In genomic region chr6:54242286-54242685, GRCm38 (mm10) we compare ENCODE assay signal across 11 mouse cellular contexts.
DNase-seq lines count a peak whose midpoint lies in the region; ATAC-seq and TF ChIP-seq lines count a peak whose summit lies in the region.
"Had no signal": no experiment of that assay in that cellular context is flagged by ENCODE, and none has a peak within 500 bp of the region (broad histone marks: within the 10 kb centered on the region; RNA-seq: fewer than 3 reads in every experiment).

No protein-coding gene starts in this region.

- H3K27ac ChIP-seq in lung, embryonic 14.5 days (ENCODE audit: low read depth): no peak overlapping the region
- H3K27ac ChIP-seq in embryonic facial prominence, embryonic 10.5 days (replicated peaks): no peak overlapping the region
- H3K27ac ChIP-seq: lung, embryonic 15.5 days; neural tube, embryonic 12.5 days had no signal

- 36% methylated on average over 9 of the region's 9 CpGs for WGBS in lung, embryonic 14.5 days
- WGBS in lung, adult 2 months: 43% methylated on average over 9 of the region's 9 CpGs
- 81% methylated on average over 9 of the region's 9 CpGs for WGBS in embryonic facial prominence, embryonic 10.5 days

- no peak for ATAC-seq in lung, embryonic 14.5 days (ENCODE audit: insufficient read depth)
- no peak for ATAC-seq in megakaryocyte-erythroid progenitor cell, adult 5-6 weeks (replicated peaks; ENCODE audit: low FRiP score, low TSS enrichment, poor library complexity, severe bottlenecking)

- no peak overlapping the region for H3K9ac ChIP-seq in lung, embryonic 14.5 days
- H3K9ac ChIP-seq: lung, embryonic 15.5 days; neural tube, embryonic 12.5 days had no signal

- no peaks in the 10 kb centered on the region for H3K27me3 ChIP-seq in lung, embryonic 14.5 days (ENCODE audit: insufficient read depth, low read length)
- H3K27me3 ChIP-seq in embryonic facial prominence, embryonic 10.5 days (replicated peaks; ENCODE audit: low read depth, poor library complexity, severe bottlenecking): no peaks in the 10 kb centered on the region
- H3K27me3 ChIP-seq: lung, embryonic 15.5 days; neural tube, embryonic 12.5 days had no signal

- H3K36me3 ChIP-seq in lung, embryonic 14.5 days (ENCODE audit: insufficient read depth): no peaks in the 10 kb centered on the region
- peaks cover 4% of the 10 kb centered on the region for H3K36me3 ChIP-seq in embryonic facial prominence, embryonic 10.5 days (replicated peaks)
- H3K36me3 ChIP-seq: lung, embryonic 15.5 days; neural tube, embryonic 12.5 days had no signal

- H3K9me3 ChIP-seq in lung, embryonic 14.5 days (ENCODE audit: low read depth, low read length): no peaks in the 10 kb centered on the region
- peaks cover 3% of the 10 kb centered on the region; the same call in 1 of the 2 replicates for H3K9me3 ChIP-seq in embryonic facial prominence, embryonic 10.5 days
- H3K9me3 ChIP-seq: lung, embryonic 15.5 days; neural tube, embryonic 12.5 days had no signal

- TF ChIP-seq CTCF in lung, embryonic 14.5 days (IDR thresholded peaks at IDR 0.05; ENCODE audit: low read depth): no peak
- no peak for TF ChIP-seq CTCF in lung, adult 2 months (IDR thresholded peaks at IDR 0.05; ENCODE audit: insufficient read depth, low read length)

- intact Hi-C loops in heart, postnatal 25 days (cut with DNase I): no loop called here

- no peak overlapping the region for H3K4me3 ChIP-seq in lung, embryonic 14.5 days (ENCODE audit: low read depth, low read length)
- no peak overlapping the region for H3K4me3 ChIP-seq in lung, adult 2 months (replicated peaks; ENCODE audit: extremely low read depth, low read depth, low read length)
- H3K4me3 ChIP-seq in embryonic facial prominence, embryonic 10.5 days: no peak overlapping the region
- H3K4me3 ChIP-seq: lung, embryonic 15.5 days; neural tube, embryonic 12.5 days had no signal

- 0 out of 2 replicates have a peak, but pooled peaks cover 4% of the 10 kb centered on the region for H3K4me1 ChIP-seq in lung, embryonic 14.5 days (ENCODE audit: insufficient read depth)
- no peaks in the 10 kb centered on the region; the same call in 1 of the 2 replicates for H3K4me1 ChIP-seq in lung, adult 2 months (ENCODE audit: control insufficient read depth, insufficient read depth, low read length)
- H3K4me1 ChIP-seq in embryonic facial prominence, embryonic 10.5 days: peaks cover 8% of the 10 kb centered on the region; the same call in 1 of the 2 replicates
- H3K4me1 ChIP-seq: lung, embryonic 15.5 days; neural tube, embryonic 12.5 days had no signal

- TF ChIP-seq POLR2A in lung, adult 2 months (IDR thresholded peaks at IDR 0.05; ENCODE audit: borderline replicate concordance, extremely low read depth, low read depth, low read length): no peak

- DNase-seq in heart, adult 8-10 months (ENCODE audit: low spot score): peak; percentile 9
- DNase-seq in heart, postnatal 25 days (ENCODE audit: low spot score): no peak
- peak; percentile 44 for DNase-seq in lung, embryonic 14.5 days
- no peak for DNase-seq in lung, adult 2 months
- peak; percentile 36 to 37 for DNase-seq in layer of hippocampus, postnatal 14 days (ENCODE audit: low spot score in 2 of 2)
- DNase-seq in right cerebral cortex, postnatal 36 days (ENCODE audit: low spot score in 2 of 2): peak; percentile 60 to 78
- DNase-seq in embryonic facial prominence, embryonic 10.5 days (ENCODE audit: low spot score): no peak
- DNase-seq: embryo, embryonic 11 days had no signal

- 0 out of 2 replicates have a peak overlapping the region, but pooled peaks have one; percentile 1 for H3K4me2 ChIP-seq in lung, embryonic 14.5 days
- H3K4me2 ChIP-seq: lung, embryonic 15.5 days; neural tube, embryonic 12.5 days had no signal

Comparison
In these comparisons a context has a peak if more than half of its experiments do, and no peak if none do; other contexts are left out.
1. DNase-seq: peak in heart, adult 8-10 months (single experiment), lung, embryonic 14.5 days (single experiment), layer of hippocampus, postnatal 14 days (2 of 2) and right cerebral cortex, postnatal 36 days (2 of 2); none in heart, postnatal 25 days (single experiment), lung, adult 2 months (single experiment) and embryonic facial prominence, embryonic 10.5 days (single experiment).